Mouse (Mus musculus): ENCODE data around the gene Slc22a14.

DNA sequence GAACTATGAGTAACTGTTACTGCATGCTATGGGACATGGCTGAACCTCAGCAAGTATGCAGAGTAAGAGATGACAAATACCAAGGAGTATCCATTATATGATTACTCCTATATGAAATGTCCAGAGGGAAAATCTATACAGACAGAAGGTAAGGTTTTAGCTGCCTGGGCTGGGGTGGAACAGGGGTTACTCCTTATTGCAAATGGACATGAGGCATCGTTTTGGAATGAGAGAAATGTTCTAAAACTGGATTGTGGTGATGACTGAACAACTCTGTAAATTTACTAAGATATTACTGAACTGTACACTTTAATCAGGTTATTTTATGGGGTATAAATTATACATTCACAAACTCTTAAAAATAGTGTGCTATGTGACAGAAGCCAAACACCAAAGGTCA is 46.5 kb downstream of the Slc22a14 start:
- TF ChIP-seq CTCF (IDR thresholded peaks at IDR 0.05) (no peak), EP300 (IDR thresholded peaks at IDR 0.05) (no peak)
